Mouse (Mus musculus) C2C12 (cell line): Measurements from ENCODE around the gene Gbp5. TPM values are rescaled to one million over a fixed set of nuclear protein-coding genes. Genes with fewer than 3 reads are reported as not detected.

ENCODE experiments used
- H3K27me3 ChIP-seq: one replicate; pipeline ENCODE4 v1.6.1; 2011; ENCODE audit not compliant: control insufficient read depth, insufficient read depth, insufficient read length
- H3K36me3 ChIP-seq: one replicate; pipeline ENCODE4 v1.6.1; 2011; ENCODE audit not compliant: control insufficient read depth, insufficient read depth
- H3K4me3 ChIP-seq: one replicate; pipeline ENCODE4 v1.5.1; 2011; ENCODE audit warnings: mild to moderate bottlenecking, control low read depth; ENCODE audit not compliant: poor library complexity, insufficient read depth, severe bottlenecking
- H3K79me2 ChIP-seq: one replicate; pipeline ENCODE4 v1.6.1; 2011; ENCODE audit not compliant: control insufficient read depth, insufficient read depth
- H3K79me3 ChIP-seq: one replicate; pipeline ENCODE4 v1.6.1; 2011; ENCODE audit warnings: low read depth, control low read depth
- H3ac ChIP-seq: one replicate; pipeline ENCODE3; 2011; ENCODE audit warnings: low read depth; ENCODE audit not compliant: control insufficient read depth, insufficient read length
- CEBPB ChIP-seq: IDR thresholded peaks from one replicate; pipeline ENCODE4 v1.6.1; 2011; ENCODE audit warnings: low read depth, mild to moderate bottlenecking, control low read depth, moderate library complexity
- CTCF ChIP-seq: IDR thresholded peaks from one replicate; pipeline ENCODE4 v1.5.1; 2011; ENCODE audit not compliant: control insufficient read depth, insufficient read depth, insufficient read length
- FOSL1 ChIP-seq: IDR thresholded peaks from one replicate; pipeline ENCODE4 v1.8.0; 2011; ENCODE audit warnings: mild to moderate bottlenecking, low read length; ENCODE audit not compliant: poor library complexity, insufficient read depth, severe bottlenecking
- MAX ChIP-seq: IDR thresholded peaks from one replicate; pipeline ENCODE4 v1.6.1; 2011; ENCODE audit warnings: mild to moderate bottlenecking, control low read depth
- MYOD1 ChIP-seq: IDR thresholded peaks from one replicate; pipeline ENCODE4 v1.6.1; 2011; ENCODE audit warnings: low read depth; ENCODE audit not compliant: control insufficient read depth, insufficient read length
- MYOG ChIP-seq: IDR thresholded peaks from one replicate; pipeline ENCODE4 v1.6.1; 2011; ENCODE audit not compliant: control insufficient read depth, insufficient read length; ENCODE audit errors: extremely low read depth
- USF1 ChIP-seq: IDR thresholded peaks from one replicate; pipeline ENCODE4 v1.6.1; 2011; ENCODE audit warnings: low read depth, mild to moderate bottlenecking, control low read depth, moderate library complexity
- polyA plus RNA-seq: library from polyadenylated mRNA; unstranded; fragments of >200 nt; fragmentation: generic; extraction: Trizol; gene quantifications from one replicate; pipeline ENCODE4 v1.2.1, GENCODE M21; 2012; ENCODE audit warnings: missing spikeins

The Gbp5 gene
- polyA plus RNA-seq, 1 experiment, result not detected

DNA sequence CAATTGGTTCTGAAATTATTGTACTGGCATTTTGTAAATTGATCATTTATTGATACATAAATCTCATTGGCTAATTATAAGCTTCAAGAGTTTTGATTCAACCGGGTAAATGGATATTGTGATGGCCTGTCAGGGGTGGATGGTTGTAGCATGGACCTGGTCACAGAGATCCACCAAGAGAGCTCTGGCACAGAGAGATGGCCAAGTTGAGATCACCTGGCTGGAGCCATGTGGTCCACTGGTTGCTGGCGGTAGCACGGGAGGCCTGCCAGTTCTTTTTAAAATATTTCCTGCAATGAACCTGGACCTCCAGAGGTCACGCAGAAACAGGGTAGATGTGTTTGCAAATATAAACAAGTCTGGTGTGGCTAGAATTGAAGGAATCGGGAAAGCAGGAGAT, 15.9 kb upstream of the Gbp5 start:
- Histone ChIP-seq H3K79me3 (no peaks in the 10 kb centered on the region), H3K4me3 (no peak overlapping the region), H3K36me3 (no peaks in the 10 kb centered on the region), H3ac (no peak overlapping the region), H3K79me2 (no peaks in the 10 kb centered on the region), H3K27me3 (no peaks in the 10 kb centered on the region)
- TF ChIP-seq FOSL1 (no peak), USF1 (no peak), MYOG (no peak)

DNA sequence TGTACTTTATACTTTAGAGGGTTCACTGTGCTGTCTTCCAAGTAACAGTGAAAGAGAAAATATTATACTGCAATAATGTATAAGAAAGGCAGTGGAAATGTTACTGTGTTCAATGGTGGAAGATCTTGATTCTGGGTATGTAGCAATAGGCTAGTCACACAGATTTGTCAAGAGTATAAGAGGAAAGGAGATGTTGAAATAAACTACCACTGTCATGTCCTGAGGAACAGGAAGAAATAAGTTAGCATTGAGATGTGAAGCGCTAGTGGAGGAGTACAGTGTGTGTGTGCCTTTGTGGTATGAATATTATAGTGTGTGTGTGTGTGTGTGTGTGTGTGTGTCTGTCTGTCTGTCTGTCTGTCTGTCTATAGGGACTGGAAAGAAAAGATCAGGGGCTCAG, 15.4 kb upstream of the Gbp5 start:
- H3K36me3 ChIP-seq, result no peaks in the 10 kb centered on the region
- no peak overlapping the region for H3K4me3 ChIP-seq
- H3K79me2 ChIP-seq, result no peaks in the 10 kb centered on the region
- TF ChIP-seq MAX (no peak), FOSL1 (no peak), USF1 (no peak), MYOG (no peak), CTCF (no peak), CEBPB (no peak), MYOD1 (no peak)
- no peaks in the 10 kb centered on the region for H3K79me3 ChIP-seq
- no peaks in the 10 kb centered on the region for H3K27me3 ChIP-seq
- no peak overlapping the region for H3ac ChIP-seq

DNA sequence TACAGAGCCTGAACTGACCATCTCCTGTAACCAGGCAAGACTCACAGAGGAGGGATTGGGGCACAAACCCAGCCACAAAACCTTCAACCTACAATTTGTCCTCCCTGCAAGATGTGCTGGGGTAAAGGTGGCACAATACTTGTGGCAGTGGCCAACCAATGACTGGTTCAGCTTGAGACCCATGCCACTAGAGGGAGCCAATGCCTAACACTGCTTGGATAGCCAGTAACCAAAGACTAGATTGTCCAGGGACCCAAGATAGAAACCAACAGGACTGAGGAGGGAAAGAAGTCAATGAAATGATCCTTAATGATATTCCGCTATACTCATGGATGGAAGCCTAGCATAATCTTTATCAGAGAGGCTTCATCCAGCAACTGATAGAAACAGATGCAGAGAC, 3.3 kb upstream of the Gbp5 start:
- TF ChIP-seq MYOD1 (no peak), MYOG (no peak), USF1 (no peak), MAX (no peak), CTCF (no peak), CEBPB (no peak), FOSL1 (no peak)
- Histone ChIP-seq H3K79me2 (no peaks in the 10 kb centered on the region), H3K36me3 (no peaks in the 10 kb centered on the region), H3K27me3 (no peaks in the 10 kb centered on the region), H3K4me3 (no peak overlapping the region), H3ac (no peak overlapping the region), H3K79me3 (no peaks in the 10 kb centered on the region)

DNA sequence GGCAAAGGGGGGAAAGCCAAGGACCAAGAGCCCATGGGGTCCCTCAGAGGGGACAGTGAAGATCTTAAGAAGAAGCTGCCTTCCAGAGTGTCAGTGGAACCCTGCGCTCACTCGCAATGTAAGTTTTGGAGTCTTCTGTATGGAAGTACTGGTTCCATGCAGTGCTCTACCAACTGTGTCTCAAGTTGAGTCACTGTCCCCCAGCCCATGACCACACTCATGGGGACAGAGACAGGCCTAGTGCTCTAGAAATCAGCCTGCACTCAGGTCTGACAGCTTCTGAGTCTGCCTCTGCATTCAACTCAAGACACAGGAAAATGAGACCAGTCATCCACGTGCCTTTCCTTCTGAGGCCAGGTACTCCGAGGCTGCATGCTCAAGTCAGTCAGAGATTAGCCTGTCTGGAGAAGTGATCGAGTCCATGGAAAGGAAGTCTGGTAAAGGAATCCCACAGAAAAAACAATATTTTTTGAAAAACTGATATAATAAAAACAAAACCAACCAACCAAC, 1.4 kb downstream of the Gbp5 start:
- Histone ChIP-seq H3K36me3 (no peaks in the 10 kb centered on the region), H3ac (no peak overlapping the region), H3K4me3 (no peak overlapping the region), H3K79me3 (no peaks in the 10 kb centered on the region), H3K79me2 (no peaks in the 10 kb centered on the region), H3K27me3 (no peaks in the 10 kb centered on the region)
- TF ChIP-seq MAX (no peak), MYOD1 (no peak), CTCF (no peak), CEBPB (no peak), FOSL1 (no peak), MYOG (no peak), USF1 (no peak)

GRCm38 (mm10) chr3:142496113-142497101, 2.6 kb downstream of the Gbp5 start:
- no peak for TF ChIP-seq FOSL1
- no peak for TF ChIP-seq MYOD1
- no peak for TF ChIP-seq MAX
- TF ChIP-seq MYOG, result no peak
- no peak for TF ChIP-seq CTCF
- no peak for TF ChIP-seq USF1
- TF ChIP-seq CEBPB, result no peak
- H3K4me3 ChIP-seq, result no peak overlapping the region
- H3K36me3 ChIP-seq, result no peaks in the 10 kb centered on the region
- no peaks in the 10 kb centered on the region for H3K79me2 ChIP-seq
- H3K79me3 ChIP-seq, result no peaks in the 10 kb centered on the region
- no peak overlapping the region for H3ac ChIP-seq
- peaks cover 4% of the 10 kb centered on the region for H3K27me3 ChIP-seq
